Mouse (Mus musculus): ENCODE results near the gene Tmem123. TPM values are rescaled to one million over a fixed set of nuclear protein-coding genes. Genes with fewer than 3 reads are reported as not detected.

Gene Tmem123
- total RNA-seq, 2 experiments from 2014 or later, result 8.8 to 9.5 TPM

GRCm38 (mm10) chr9:7805101-7805506 lies 41.3 kb downstream of the Tmem123 start:
- DNase-seq (ENCODE audit: low spot score in 2 of 2), result no peak

- DNase-seq (ENCODE audit: low spot score in 2 of 2), result no peak
Measured at GRCm38 (mm10) chr9:7822758-7823157, 58.9 kb downstream of the Tmem123 start.

DNA sequence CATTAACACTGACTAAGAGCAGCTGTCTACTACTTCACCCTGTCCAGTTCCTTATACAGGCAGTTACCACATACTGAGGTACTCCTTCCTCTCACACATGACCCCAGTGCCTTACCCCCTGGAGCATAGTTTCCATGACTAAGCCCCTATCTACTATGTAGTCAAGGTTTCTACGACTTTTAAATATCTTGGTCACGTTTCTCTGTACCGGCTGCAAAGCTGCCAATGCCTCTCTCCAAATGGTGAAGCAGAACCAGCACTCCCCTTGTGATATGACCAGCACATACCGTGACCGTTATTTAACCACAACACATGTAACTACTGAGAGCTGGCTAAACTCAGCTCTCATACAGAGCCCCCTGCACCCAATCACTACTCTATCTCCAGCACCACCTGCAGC lies 61.1 kb downstream of the Tmem123 start:
- no peak for DNase-seq (ENCODE audit: low spot score in 2 of 2)

DNA sequence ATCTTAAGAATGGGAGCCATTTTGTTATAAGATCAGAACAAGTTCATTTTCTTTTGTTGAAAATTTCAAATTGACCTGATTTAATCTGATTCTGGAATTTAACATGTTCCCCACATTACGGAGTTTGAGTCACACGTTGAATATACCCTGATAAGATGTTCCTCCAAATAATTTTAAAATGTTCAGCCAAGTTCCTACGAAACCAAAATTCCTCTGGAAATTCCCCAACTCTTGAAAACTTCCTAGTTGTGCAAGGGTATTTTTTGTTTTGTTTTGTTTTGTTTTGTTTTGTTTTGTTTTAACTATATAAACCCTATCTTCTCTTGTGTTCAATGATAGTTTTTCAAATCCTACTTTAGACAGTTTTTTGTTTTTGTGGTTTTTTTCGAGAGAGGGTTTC lies 64.9 kb downstream of the Tmem123 start:
- DNase-seq (ENCODE audit: low spot score in 2 of 2), result no peak

GRCm38 (mm10) chr9:7829531-7830528 lies 66.0 kb downstream of the Tmem123 start:
- no peak for DNase-seq (ENCODE audit: low spot score in 2 of 2)

DNA sequence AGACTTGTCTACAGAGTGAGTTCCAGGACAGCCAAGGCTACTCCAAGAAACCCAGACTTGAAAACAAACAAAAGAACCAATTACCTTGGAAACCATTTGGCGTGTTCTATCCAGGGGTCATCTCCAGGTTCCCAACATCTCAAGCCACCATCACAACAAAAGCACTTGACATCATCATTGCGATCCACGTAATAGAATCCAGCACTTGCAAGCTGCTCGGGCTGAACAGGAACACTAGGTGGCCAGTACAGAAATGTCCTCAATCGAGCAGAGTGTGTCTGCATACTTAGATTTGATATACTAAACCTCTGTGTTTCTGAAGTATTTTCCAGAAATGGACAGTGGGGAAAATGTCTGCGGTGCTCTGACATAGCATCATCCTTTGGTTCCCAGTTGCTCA lies 69.6 kb downstream of the Tmem123 start:
- DNase-seq (ENCODE audit: low spot score in 2 of 2), result no peak

DNA sequence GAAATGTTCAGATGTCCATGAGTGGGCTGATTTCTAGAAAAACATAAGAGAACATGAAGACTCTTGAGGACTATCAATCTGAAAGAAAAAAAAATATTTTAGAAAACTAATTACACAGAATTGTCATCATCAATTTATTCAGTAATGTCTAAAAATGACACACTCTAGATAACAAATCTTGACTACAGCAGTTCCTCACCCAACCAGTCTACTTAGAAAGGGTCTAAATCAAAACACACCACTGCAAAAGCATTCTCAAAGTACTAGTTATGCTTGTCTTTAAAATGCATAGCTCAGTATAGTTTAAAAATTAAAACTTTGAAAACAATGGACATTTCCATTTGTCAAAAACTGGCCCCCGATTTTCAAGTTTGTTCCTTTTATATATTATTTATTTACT lies 71.5 kb downstream of the Tmem123 start:
- no peak for DNase-seq (ENCODE audit: low spot score in 2 of 2)

- DNase-seq (ENCODE audit: low spot score in 2 of 2), result peak; percentile 28 to 59
Measured at GRCm38 (mm10) chr9:7836331-7836730, 72.5 kb downstream of the Tmem123 start.

- peak; percentile 96 to 97 for DNase-seq (ENCODE audit: low spot score in 2 of 2)
Measured at GRCm38 (mm10) chr9:7836905-7837805, 73.3 kb downstream of the Tmem123 start, which contains the start of gene Birc2. Birc2 (minus strand) TSS chr9:7837064.

- DNase-seq (ENCODE audit: low spot score in 2 of 2), result no peak
Measured at GRCm38 (mm10) chr9:7837806-7838440, 74.1 kb downstream of the Tmem123 start.

DNA sequence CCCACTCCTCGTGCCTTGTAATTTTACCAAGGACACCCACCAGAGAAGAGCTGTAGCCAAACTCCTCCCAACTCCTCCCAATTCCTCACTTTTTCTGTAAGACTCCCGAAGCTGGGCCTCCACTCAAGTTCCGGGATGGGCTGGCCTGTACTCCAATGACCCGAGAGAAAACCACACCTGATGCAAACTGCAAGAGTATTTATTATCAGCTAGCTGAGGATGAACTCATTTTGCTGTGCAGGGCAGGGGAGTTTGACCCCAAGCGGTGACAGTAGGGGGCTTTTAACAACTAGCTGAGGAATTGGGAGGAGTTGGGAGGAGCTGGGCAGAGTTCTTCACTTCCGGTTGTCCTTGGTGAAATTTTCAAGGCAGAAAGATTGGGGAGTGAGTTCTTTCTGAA lies 77.4 kb downstream of the Tmem123 start:
- DNase-seq (ENCODE audit: low spot score in 2 of 2), result no peak

Small RNA genes within 50 kb of the gene (microRNA-seq; reads per million reads assigned to microRNA genes)
- 0 to 0.21 reads per million in 2 experiments for gene Mir5618

Other genes starting within 250 kb of the Tmem123 start
- not detected for gene Mmp8, start 205.6 kb upstream of the Tmem123 start, total RNA-seq (2021)
- not detected for gene Mmp27, start 192.6 kb upstream of the Tmem123 start, total RNA-seq (2021)
- not detected for gene Mmp20, start 135.8 kb upstream of the Tmem123 start, total RNA-seq (2021)
- gene Mmp7, start 72.0 kb upstream of the Tmem123 start, total RNA-seq (2021), result not detected
- 10 to 100 TPM; 34.9 to 36.6 TPM for gene Birc2, start 73.0 kb downstream of the Tmem123 start, total RNA-seq (2021)
- gene Birc3, start 109.1 kb downstream of the Tmem123 start, total RNA-seq (2021), result 1 to 10 TPM; 2.0 to 2.7 TPM
- 10 to 100 TPM; 19.6 to 20.6 TPM for gene Yap1, start 240.6 kb downstream of the Tmem123 start, total RNA-seq (2021)

Measured in left cerebral cortex, adult 18-20 months (tissue).